Mouse (Mus musculus) thymus, adult 2 months (tissue): ENCODE measurements at regions not wholly inside any gene's neighbourhood (a gene's known extent, or its start where the extent isn't known, plus 50 kb on each side); places are given as distances from the start of the nearest gene placed in this dataset.

ENCODE experiments used
- CTCF ChIP-seq: fragments of 200-500 bp; IDR thresholded peaks from 2 replicates; pipeline ENCODE4 v1.5.1; 2012; ENCODE audit warnings: mild to moderate bottlenecking, control low read depth, low read length, moderate library complexity, borderline replicate concordance; ENCODE audit not compliant: control insufficient read depth, poor library complexity, insufficient read depth; ENCODE audit errors: extremely low read depth
- POLR2A ChIP-seq: fragments of 200-500 bp; IDR thresholded peaks from 2 replicates; pipeline ENCODE4 v1.6.1; 2012; ENCODE audit warnings: mild to moderate bottlenecking, low read length, control low read depth, moderate library complexity; ENCODE audit not compliant: control insufficient read depth, poor library complexity, insufficient read depth; ENCODE audit errors: extremely low read depth

DNA sequence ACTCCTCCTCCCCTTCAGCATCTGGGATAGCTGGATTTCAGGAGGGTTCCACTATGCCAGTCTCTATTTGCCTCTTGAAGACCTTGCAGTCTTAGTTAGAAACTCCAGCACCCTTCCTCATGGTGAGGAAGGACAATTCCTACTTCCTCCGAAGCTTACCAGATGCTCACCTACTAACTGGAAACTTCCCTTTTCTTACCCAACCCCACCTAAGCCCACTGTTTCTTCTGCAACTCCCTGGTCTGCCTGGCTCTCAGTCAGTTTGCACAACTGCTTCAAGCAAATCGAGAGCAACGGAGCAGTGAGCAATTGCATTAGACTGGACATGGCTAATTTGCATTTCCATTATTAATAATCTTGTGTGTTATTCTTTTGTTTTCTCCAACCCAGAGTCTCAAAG, 90.5 kb upstream of the Cep85l start:
- TF ChIP-seq POLR2A (no peak), CTCF (no peak)
